Mouse (Mus musculus) stomach, postnatal 0 days (tissue): Measurements from ENCODE around the gene Ubox5.

Source experiments
- CTCF ChIP-seq: IDR thresholded peaks from 2 replicates; pipeline ENCODE4 v1.5.1; 2016; ENCODE audit warnings: antibody characterized with exemption, low read depth, mild to moderate bottlenecking, moderate library complexity
- EP300 ChIP-seq: optimal IDR thresholded peaks from 2 replicates; pipeline ENCODE3; 2016; ENCODE audit warnings: antibody characterized with exemption

DNA sequence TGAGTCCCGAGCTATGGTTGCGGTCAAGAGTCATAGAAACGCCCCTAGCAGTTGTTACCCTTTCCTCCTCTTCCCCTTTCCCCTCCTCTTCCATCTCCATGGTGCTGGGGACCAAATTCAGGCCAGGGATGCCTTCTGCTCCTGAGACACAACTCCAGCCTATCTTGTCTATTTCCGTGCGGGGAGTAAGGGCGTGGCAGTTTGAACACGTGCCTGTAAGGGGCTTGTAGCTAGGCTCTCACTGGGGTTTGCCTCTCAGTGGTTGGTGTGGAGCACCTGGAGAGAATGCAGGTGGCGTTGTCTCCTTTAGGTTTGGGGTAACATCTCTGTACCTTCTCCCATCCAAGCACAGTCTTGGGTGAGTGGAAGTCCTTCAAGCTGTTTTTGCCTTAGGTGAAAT is 50.0 kb downstream of the Ubox5 start:
- TF ChIP-seq CTCF (no peak), EP300 (no peak)
